Mouse (Mus musculus) heart, postnatal 36 days (tissue): Measurements from ENCODE around the gene Rbm20. TPM values are rescaled to one million over a fixed set of nuclear protein-coding genes. Genes with fewer than 3 reads are reported as not detected.
A peak's percentile ranks its signal among the peaks of the same experiment; 100 is the strongest.
"Not testable (repeated sequence)": the region's sequence is repeated elsewhere in the genome, so short reads cannot be mapped to it uniquely, and the experiment has no call there.

Source experiments
- DNase-seq, 2 experiments: peaks; one replicate each; pipeline ENCODE4 v3.0.0; 2021 to 2022
- intact Hi-C: fragments of 180-260 bp; cut with DNase I; formaldehyde crosslinking; loops from one replicate; pipeline ENCODE4 v1.15.1; 2025
- total RNA-seq, 2 experiments: library from RNA; stranded (reverse); gene quantifications; 2 replicates each; pipeline ENCODE4 v1.2.3; 2021

Gene Rbm20
- total RNA-seq, 2 experiments from 2014 or later: 216 to 224 TPM

- DNase-seq: no peak
- intact Hi-C loops: loop anchor here (5.0 kb wide), 1 partner anchor 109 kb away; no protein-coding TSS in a partner anchor
These were observed 214.5 kb downstream of the Rbm20 start for GRCm38 (mm10) chr19:53891569-53891968.

GRCm38 (mm10) chr19:53892061-53892460 lies 215.0 kb downstream of the Rbm20 start, which contains the start of gene Pdcd4:
Gene Pdcd4, plus strand, starts transcription at chr19:53892231.
- DNase-seq: no peak
- intact Hi-C loops: loop anchor here (5.0 kb wide), 1 partner anchor 110 kb away; no protein-coding TSS in a partner anchor

- intact Hi-C loops: loop anchor here (5.0 kb wide), 1 partner anchor 111 kb away; no protein-coding TSS in a partner anchor
- DNase-seq: no peak
These were observed 215.8 kb downstream of the Rbm20 start for GRCm38 (mm10) chr19:53892838-53893359.

GRCm38 (mm10) chr19:53893711-53894171 lies 216.6 kb downstream of the Rbm20 start:
- intact Hi-C loops: loop anchor here (5.0 kb wide), 1 partner anchor 111 kb away; no protein-coding TSS in a partner anchor

GRCm38 (mm10) chr19:53894538-53895121 lies 217.5 kb downstream of the Rbm20 start:
- peak; percentile 38 to 52 for DNase-seq
- intact Hi-C loops: loop anchor here (5.0 kb wide), 1 partner anchor 112 kb away; no protein-coding TSS in a partner anchor

More at GRCm38 (mm10) chr19:53893711-53894171, 216.6 kb downstream of the Rbm20 start:
- peak; percentile 49 to 52 for DNase-seq

- DNase-seq: no peak
- intact Hi-C loops: no loop called here
These were observed 220.9 kb downstream of the Rbm20 start for GRCm38 (mm10) chr19:53898046-53898445.

GRCm38 (mm10) chr19:53898498-53898897 lies 221.4 kb downstream of the Rbm20 start:
- DNase-seq: no peak
- intact Hi-C loops: no loop called here

GRCm38 (mm10) chr19:53898970-53899900 lies 222.1 kb downstream of the Rbm20 start:
- intact Hi-C loops: no loop called here
- no peak for DNase-seq

- no peak for DNase-seq
- intact Hi-C loops: loop anchor here (5.0 kb wide), 1 partner anchor 48 kb away; no protein-coding TSS in a partner anchor
These were observed 223.0 kb downstream of the Rbm20 start for GRCm38 (mm10) chr19:53899941-53900610.

GRCm38 (mm10) chr19:53901931-53902738 lies 225.0 kb downstream of the Rbm20 start:
- DNase-seq: no peak
- intact Hi-C loops: loop anchor here (2.0 to 5.0 kb wide), 2 partner anchors 41 to 50 kb away; no protein-coding TSS in a partner anchor

- intact Hi-C loops: loop anchor here (2.0 to 5.0 kb wide), 2 partner anchors 40 to 51 kb away; no protein-coding TSS in a partner anchor
- peak; percentile 91 to 93 for DNase-seq
These were observed 225.8 kb downstream of the Rbm20 start for GRCm38 (mm10) chr19:53902739-53903487.

GRCm38 (mm10) chr19:53903507-53904321 lies 226.6 kb downstream of the Rbm20 start:
- DNase-seq: peak; percentile 50 to 65
- intact Hi-C loops: loop anchor here (2.0 to 5.0 kb wide), 2 partner anchors 39 to 51 kb away; no protein-coding TSS in a partner anchor

- intact Hi-C loops: loop anchor here (5.0 kb wide), 1 partner anchor 53 kb away; no protein-coding TSS in a partner anchor
- DNase-seq: no peak
These were observed 227.9 kb downstream of the Rbm20 start for GRCm38 (mm10) chr19:53904833-53905480.

GRCm38 (mm10) chr19:53906033-53906702 lies 229.1 kb downstream of the Rbm20 start:
- intact Hi-C loops: no loop called here
- DNase-seq: no peak

GRCm38 (mm10) chr19:53906703-53907070 lies 229.6 kb downstream of the Rbm20 start:
- intact Hi-C loops: not testable (repeated sequence)

GRCm38 (mm10) chr19:53914950-53915349 lies 237.8 kb downstream of the Rbm20 start:
- intact Hi-C loops: no loop called here
- DNase-seq: no peak

More at GRCm38 (mm10) chr19:53906703-53907070, 229.6 kb downstream of the Rbm20 start:
- DNase-seq: not testable (repeated sequence)
